Comparison of ENCODE assay signal across 8 mouse cellular contexts in genomic region chr4:131904478-131904877, GRCm38 (mm10). TPM values are rescaled to one million over a fixed set of nuclear protein-coding genes. Genes with fewer than 3 reads are reported as not detected.
DNase-seq lines count a peak whose midpoint lies in the region; ATAC-seq and TF ChIP-seq lines count a peak whose summit lies in the region.
"Had no signal": no experiment of that assay in that cellular context is flagged by ENCODE, and none has a peak within 500 bp of the region (broad histone marks: within the 10 kb centered on the region; RNA-seq: fewer than 3 reads in every experiment).

No protein-coding gene starts in this region.

- no peak overlapping the region for H3K4me3 ChIP-seq in layer of hippocampus, adult 2 months
- no peak overlapping the region for H3K4me3 ChIP-seq in G1E (ENCODE audit: low read depth, low read length)
- H3K4me3 ChIP-seq in bone marrow, adult 2 months (replicated peaks; ENCODE audit: control insufficient read depth, low read depth, low read length) = no peak overlapping the region
- no peak overlapping the region for H3K4me3 ChIP-seq in intestine, embryonic 15.5 days (replicated peaks)
- no peak overlapping the region for H3K4me3 ChIP-seq in midbrain, embryonic 11.5 days (ENCODE audit: low read depth, low read length)

- H3K9me3 ChIP-seq in G1E (replicated peaks) = no peaks in the 10 kb centered on the region
- no peaks in the 10 kb centered on the region for H3K9me3 ChIP-seq in intestine, embryonic 15.5 days
- H3K9me3 ChIP-seq in midbrain, embryonic 11.5 days (ENCODE audit: control insufficient read depth, low read length) = no peaks in the 10 kb centered on the region

- H3K9ac ChIP-seq in intestine, embryonic 15.5 days = no peak overlapping the region
- no peak overlapping the region for H3K9ac ChIP-seq in midbrain, embryonic 11.5 days (ENCODE audit: low read length)

- H3K27ac ChIP-seq in layer of hippocampus, adult 2 months = no peak overlapping the region
- H3K27ac ChIP-seq in bone marrow, adult 2 months (ENCODE audit: control insufficient read depth, insufficient read depth, low read depth, low read length, poor library complexity) = no peak overlapping the region
- H3K27ac ChIP-seq in intestine, embryonic 15.5 days = no peak overlapping the region
- no peak overlapping the region for H3K27ac ChIP-seq in midbrain, embryonic 11.5 days (ENCODE audit: low read depth, low read length)
- H3K27ac ChIP-seq: macrophage had no signal

- H3K4me2 ChIP-seq in intestine, embryonic 15.5 days (replicated peaks) = no peak overlapping the region
- no peak overlapping the region for H3K4me2 ChIP-seq in midbrain, embryonic 11.5 days

- peaks cover 66% of the 10 kb centered on the region for H3K36me3 ChIP-seq in G1E (replicated peaks)
- H3K36me3 ChIP-seq in intestine, embryonic 15.5 days = peaks cover 30% of the 10 kb centered on the region
- peaks cover 23% of the 10 kb centered on the region for H3K36me3 ChIP-seq in midbrain, embryonic 11.5 days (ENCODE audit: control insufficient read depth, insufficient read depth, low read length)

- TF ChIP-seq POLR2A in bone marrow, adult 2 months (IDR thresholded peaks at IDR 0.05; ENCODE audit: borderline replicate concordance, control insufficient read depth, low read depth, low read length) = no peak

- no peaks in the 10 kb centered on the region; the same call in 1 of the 2 replicates for H3K27me3 ChIP-seq in G1E (ENCODE audit: insufficient read depth, low read length)
- H3K27me3 ChIP-seq in intestine, embryonic 15.5 days (replicated peaks) = no peaks in the 10 kb centered on the region
- no peaks in the 10 kb centered on the region for H3K27me3 ChIP-seq in midbrain, embryonic 11.5 days (ENCODE audit: control insufficient read depth, insufficient read depth, low read length)

- peaks cover 4% of the 10 kb centered on the region for H3K4me1 ChIP-seq in G1E (ENCODE audit: insufficient read depth, low read depth, low read length)
- H3K4me1 ChIP-seq in bone marrow, adult 2 months (ENCODE audit: control insufficient read depth, insufficient read depth, low read length) = no peaks in the 10 kb centered on the region
- no peaks in the 10 kb centered on the region for H3K4me1 ChIP-seq in intestine, embryonic 15.5 days (replicated peaks)
- no peaks in the 10 kb centered on the region; the same call in 1 of the 2 replicates for H3K4me1 ChIP-seq in midbrain, embryonic 11.5 days (ENCODE audit: control insufficient read depth, insufficient read depth, low read length)

- TF ChIP-seq CTCF in layer of hippocampus, adult 2 months (conservative IDR thresholded peaks at IDR 0.05) = peak; percentile 74
- TF ChIP-seq CTCF in G1E (IDR thresholded peaks at IDR 0.05; ENCODE audit: low read depth, low read length) = 0 out of 2 replicates have a peak, but pooled peaks have one; percentile 32
- TF ChIP-seq CTCF in bone marrow, adult 2 months (IDR thresholded peaks at IDR 0.05; ENCODE audit: control insufficient read depth, insufficient read depth, low read length) = peak; percentile 69

- no peak for ATAC-seq in G1E (ENCODE audit: extremely low read depth, insufficient number of reproducible peaks, low FRiP score, poor library complexity, severe bottlenecking)
- peak; percentile 32; the same call in 1 of the 2 replicates for ATAC-seq in intestine, embryonic 15.5 days
- no peak; the same call in 1 of the 2 replicates for ATAC-seq in midbrain, embryonic 11.5 days (ENCODE audit: low FRiP score)

- 63% methylated on average over 8 of the region's 8 CpGs for WGBS in bone marrow, adult 2 months
- 57% methylated on average over 8 of the region's 8 CpGs for WGBS in intestine, embryonic 15.5 days
- 58% methylated on average over 8 of the region's 8 CpGs for WGBS in midbrain, embryonic 11.5 days

- DNase-seq in layer of hippocampus, adult 2 months (ENCODE audit: low spot score in 2 of 2) = no peak
- no peak for DNase-seq in layer of hippocampus, postnatal 25 days (ENCODE audit: extremely low spot score in 1 of 2, low spot score in 1 of 2)
- DNase-seq in G1E (ENCODE audit: low spot score) = no peak
- DNase-seq in midbrain, embryonic 11.5 days (ENCODE audit: low spot score, missing footprints) = peak; percentile 87
- no peak for DNase-seq in spleen, postnatal 36 days (ENCODE audit: low spot score in 2 of 2)

RNA-seq across cellular contexts. Expression of gene Tmem200b, which starts 17.1 kb away (rescaled TPM):
- total RNA-seq in layer of hippocampus, adult 2 months (2021) = 1 to 10 TPM; 1.5 to 1.7 TPM
- 1 to 10 TPM; 1.4 to 2.3 TPM for total RNA-seq in layer of hippocampus, postnatal 25 days (2021)
- total RNA-seq in G1E (2014; fragmentation: Nextera tagmentation) (not detected in 2 replicates), G1E (2017) (0.06 and 0.22 TPM in 2 replicates)
- polyA plus RNA-seq in G1E (2012) = not detected in 2 replicates
- polyA plus RNA-seq in bone marrow, adult 2 months (2011; ENCODE audit: insufficient read depth, insufficient read length, low replicate concordance, missing spikeins) = not detected in 2 replicates
- polyA plus RNA-seq in intestine, embryonic 15.5 days (2015; fragmentation: Nextera tagmentation; extraction: Ambion mirVana) = 0.74 and 1.2 TPM in 2 replicates
- 0.79 and 0.84 TPM in 2 replicates for polyA plus RNA-seq in midbrain, embryonic 11.5 days (2014; fragmentation: Nextera tagmentation; extraction: Ambion mirVana)
- polyA plus RNA-seq: macrophage had no signal

RNA-seq across cellular contexts. Expression of gene Srsf4, which starts 31.1 kb away (rescaled TPM):
- 10 to 100 TPM; 67.3 to 75.0 TPM for total RNA-seq in layer of hippocampus, adult 2 months (2021)
- total RNA-seq in layer of hippocampus, postnatal 25 days (2021) = 10 to 100 TPM; 68.1 to 69.2 TPM
- total RNA-seq in G1E (2014; fragmentation: Nextera tagmentation) (44.8 and 53.1 TPM in 2 replicates), G1E (2017) (33.9 and 60.3 TPM in 2 replicates)
- 153 and 156 TPM in 2 replicates for polyA plus RNA-seq in G1E (2012)
- polyA plus RNA-seq in bone marrow, adult 2 months (2011; ENCODE audit: insufficient read depth, insufficient read length, low replicate concordance, missing spikeins) = 66.4 and 72.5 TPM in 2 replicates
- polyA plus RNA-seq in intestine, embryonic 15.5 days (2015; fragmentation: Nextera tagmentation; extraction: Ambion mirVana) = 86.6 and 92.6 TPM in 2 replicates
- polyA plus RNA-seq in midbrain, embryonic 11.5 days (2014; fragmentation: Nextera tagmentation; extraction: Ambion mirVana) = 144 and 157 TPM in 2 replicates
